Mouse (Mus musculus) mesoderm, embryonic 11.5 days (tissue): ENCODE results near the gene Terb1.

Source experiments
- DNase-seq: peaks from one replicate; pipeline ENCODE4 v3.0.0-alpha.2; 2012; ENCODE audit warnings: low read depth, low spot score

The Terb1 gene

GRCm38 (mm10) chr8:104509061-104510006, at the start of gene Terb1:
Gene Terb1 (minus strand): TSS chr8:104509910.
- peak; percentile 23 for DNase-seq

- no peak for DNase-seq
Measured at GRCm38 (mm10) chr8:104557226-104557625, 47.5 kb upstream of the Terb1 start.

GRCm38 (mm10) chr8:104555191-104555590, 45.5 kb upstream of the Terb1 start:
- no peak for DNase-seq

GRCm38 (mm10) chr8:104543440-104544045, 33.8 kb upstream of the Terb1 start:
- DNase-seq: no peak

- no peak for DNase-seq
Measured at GRCm38 (mm10) chr8:104542160-104542559, 32.5 kb upstream of the Terb1 start.

GRCm38 (mm10) chr8:104541515-104541880, 31.8 kb upstream of the Terb1 start:
- DNase-seq: no peak

GRCm38 (mm10) chr8:104540710-104541514, 31.2 kb upstream of the Terb1 start:
- DNase-seq: no peak

GRCm38 (mm10) chr8:104540238-104540637, 30.5 kb upstream of the Terb1 start:
- no peak for DNase-seq

- no peak for DNase-seq
Measured at GRCm38 (mm10) chr8:104539566-104539965, 29.9 kb upstream of the Terb1 start.

GRCm38 (mm10) chr8:104538896-104539295, 29.2 kb upstream of the Terb1 start:
- no peak for DNase-seq

- no peak for DNase-seq
Measured at GRCm38 (mm10) chr8:104536028-104536427, 26.3 kb upstream of the Terb1 start.

- DNase-seq: no peak
Measured at GRCm38 (mm10) chr8:104535378-104535777, 25.7 kb upstream of the Terb1 start.

- no peak for DNase-seq
Measured at GRCm38 (mm10) chr8:104534779-104535141, 25.1 kb upstream of the Terb1 start.

GRCm38 (mm10) chr8:104533971-104534778, 24.5 kb upstream of the Terb1 start, which contains the start of the genes Nae1 and Car7:
Gene Nae1 (minus strand): TSS chr8:104534637.
Gene Car7 (plus strand): TSS chr8:104534689.
- DNase-seq: peak; percentile 95

GRCm38 (mm10) chr8:104533551-104533950, 23.8 kb upstream of the Terb1 start:
- no peak for DNase-seq

GRCm38 (mm10) chr8:104529671-104530070, 20.0 kb upstream of the Terb1 start:
- DNase-seq: no peak

- DNase-seq: no peak
Measured at GRCm38 (mm10) chr8:104517872-104518271, 8.2 kb upstream of the Terb1 start.

GRCm38 (mm10) chr8:104510134-104510533, 424 bp upstream of the Terb1 start:
- no peak for DNase-seq

- no peak for DNase-seq
Measured at GRCm38 (mm10) chr8:104479091-104479490, 30.6 kb downstream of the Terb1 start.

GRCm38 (mm10) chr8:104472465-104472864, 37.2 kb downstream of the Terb1 start:
- DNase-seq: no peak

GRCm38 (mm10) chr8:104467463-104467862, 42.2 kb downstream of the Terb1 start:
- DNase-seq: no peak
